Mouse (Mus musculus): ENCODE data around the gene Cd9. TPM values are rescaled to one million over a fixed set of nuclear protein-coding genes. Genes with fewer than 3 reads are reported as not detected.

The Cd9 gene
- polyA plus RNA-seq, 1 experiment from 2014 or later: 168 TPM

DNA sequence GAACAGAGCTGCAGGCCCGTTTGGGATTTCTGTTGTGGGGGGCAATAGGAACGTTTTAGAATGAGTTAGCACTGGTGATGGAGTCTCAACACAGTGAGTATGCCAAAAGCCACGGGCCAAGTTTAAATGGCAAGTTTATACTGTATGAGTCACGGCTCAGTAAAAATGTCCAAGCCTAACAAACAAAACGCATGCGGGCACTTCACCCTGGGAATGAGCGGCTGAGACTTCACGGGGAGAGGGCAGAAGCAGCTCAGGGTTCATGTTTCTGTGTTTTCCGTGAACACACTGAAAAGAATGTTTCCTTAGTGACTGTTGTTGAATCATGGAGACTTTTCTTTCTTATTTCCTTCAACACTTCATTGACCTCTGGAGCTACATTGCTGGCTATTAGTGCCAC lies 81.3 kb downstream of the Cd9 start:
- Histone ChIP-seq H3K27ac (ENCODE audit: low read length) (no peak overlapping the region), H3K4me2 (ENCODE audit: low read depth, low read length) (no peak overlapping the region), H3K4me3 (ENCODE audit: low read depth, low read length) (no peak overlapping the region), H3K9me3 (replicated peaks; ENCODE audit: control insufficient read depth, low read length) (no peaks in the 10 kb centered on the region), H3K27me3 (ENCODE audit: control insufficient read depth, insufficient read depth, low read depth, low read length) (peaks cover 2% of the 10 kb centered on the region; the same call in 1 of the 2 replicates), H3K9ac (ENCODE audit: low read depth, low read length) (no peak overlapping the region), H3K4me1 (ENCODE audit: control insufficient read depth, low read depth, low read length) (no peaks in the 10 kb centered on the region; the same call in 1 of the 2 replicates), H3K36me3 (ENCODE audit: control insufficient read depth, insufficient read depth) (no peaks in the 10 kb centered on the region)
- WGBS (ENCODE audit: insufficient replicate concordance): 67% methylated on average over 9 of the region's 9 CpGs
- no peak for ATAC-seq (ENCODE audit: low read depth)

DNA sequence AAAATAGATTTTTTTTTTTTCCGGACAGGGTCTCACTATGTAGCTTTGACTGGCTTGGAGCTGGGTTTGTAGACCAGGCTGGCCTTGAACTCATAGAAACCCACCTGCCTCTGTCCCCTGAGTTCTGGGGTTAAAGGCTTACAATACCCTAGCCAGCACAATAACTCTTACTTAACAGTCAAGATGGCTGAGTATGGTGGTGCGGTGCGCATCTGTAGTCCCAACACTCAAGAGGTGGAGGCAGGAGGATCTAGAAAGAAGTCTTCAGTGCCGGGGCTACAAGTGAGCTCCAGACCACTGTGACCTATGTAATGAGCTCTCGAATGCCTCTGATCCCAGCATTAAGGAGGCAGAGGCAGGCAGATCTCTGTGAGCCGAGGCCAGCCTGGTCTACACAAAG lies 82.9 kb downstream of the Cd9 start:
- H3K27me3 ChIP-seq (ENCODE audit: control insufficient read depth, insufficient read depth, low read depth, low read length): no peaks in the 10 kb centered on the region
- no peak overlapping the region for H3K27ac ChIP-seq (ENCODE audit: low read length)
- H3K9ac ChIP-seq (ENCODE audit: low read depth, low read length): no peak overlapping the region
- H3K9me3 ChIP-seq (replicated peaks; ENCODE audit: control insufficient read depth, low read length): no peaks in the 10 kb centered on the region
- ATAC-seq (ENCODE audit: low read depth): no peak
- H3K4me3 ChIP-seq (ENCODE audit: low read depth, low read length): no peak overlapping the region
- H3K4me1 ChIP-seq (ENCODE audit: control insufficient read depth, low read depth, low read length): no peaks in the 10 kb centered on the region; the same call in 1 of the 2 replicates
- no peak overlapping the region for H3K4me2 ChIP-seq (ENCODE audit: low read depth, low read length)
- WGBS (ENCODE audit: insufficient replicate concordance): 71% methylated on average over 6 of the region's 6 CpGs
- no peaks in the 10 kb centered on the region for H3K36me3 ChIP-seq (ENCODE audit: control insufficient read depth, insufficient read depth)

DNA sequence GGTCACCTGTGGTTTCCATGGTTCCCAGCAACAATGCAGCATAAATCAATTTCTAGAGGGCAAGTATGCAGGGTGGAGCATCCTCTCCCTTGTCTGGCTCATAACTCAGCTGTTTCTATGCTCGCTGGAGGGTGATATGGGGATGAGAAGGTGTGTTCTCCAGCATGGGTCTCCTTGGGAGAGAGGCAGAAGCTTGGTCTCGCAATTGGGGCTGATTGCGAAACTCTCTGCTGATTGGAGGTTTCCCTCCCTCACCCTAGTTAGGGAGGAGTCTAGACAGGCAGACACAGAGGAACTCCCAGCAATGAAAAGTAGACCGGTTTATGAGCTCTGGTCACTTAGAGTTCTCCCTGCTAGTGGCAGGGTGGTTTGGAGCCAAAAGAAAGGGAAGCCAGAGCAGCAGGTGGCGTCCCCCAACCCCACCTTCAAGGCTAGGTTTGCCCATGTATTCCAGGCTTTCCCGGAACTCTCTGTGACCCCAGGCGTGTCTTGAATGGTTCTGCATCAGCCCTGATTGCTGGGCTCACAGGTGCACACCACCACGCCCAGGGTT lies 83.5 kb downstream of the Cd9 start:
- Histone ChIP-seq H3K9ac (ENCODE audit: low read depth, low read length) (no peak overlapping the region), H3K4me3 (ENCODE audit: low read depth, low read length) (no peak overlapping the region), H3K27ac (ENCODE audit: low read length) (no peak overlapping the region), H3K4me1 (ENCODE audit: control insufficient read depth, low read depth, low read length) (no peaks in the 10 kb centered on the region; the same call in 1 of the 2 replicates), H3K9me3 (replicated peaks; ENCODE audit: control insufficient read depth, low read length) (no peaks in the 10 kb centered on the region), H3K27me3 (ENCODE audit: control insufficient read depth, insufficient read depth, low read depth, low read length) (no peaks in the 10 kb centered on the region), H3K36me3 (ENCODE audit: control insufficient read depth, insufficient read depth) (no peaks in the 10 kb centered on the region), H3K4me2 (ENCODE audit: low read depth, low read length) (no peak overlapping the region)
- peak; percentile 56 for ATAC-seq (ENCODE audit: low read depth)
- 20% methylated on average over 8 of the region's 8 CpGs for WGBS (ENCODE audit: insufficient replicate concordance)

- 47% methylated on average over 11 of the region's 11 CpGs for WGBS (ENCODE audit: insufficient replicate concordance)
- Histone ChIP-seq H3K4me1 (ENCODE audit: control insufficient read depth, low read depth, low read length) (no peaks in the 10 kb centered on the region; the same call in 1 of the 2 replicates), H3K27ac (ENCODE audit: low read length) (no peak overlapping the region), H3K9ac (ENCODE audit: low read depth, low read length) (no peak overlapping the region), H3K27me3 (ENCODE audit: control insufficient read depth, insufficient read depth, low read depth, low read length) (no peaks in the 10 kb centered on the region), H3K36me3 (ENCODE audit: control insufficient read depth, insufficient read depth) (no peaks in the 10 kb centered on the region), H3K9me3 (replicated peaks; ENCODE audit: control insufficient read depth, low read length) (no peaks in the 10 kb centered on the region), H3K4me3 (ENCODE audit: low read depth, low read length) (no peak overlapping the region), H3K4me2 (ENCODE audit: low read depth, low read length) (no peak overlapping the region)
- ATAC-seq (ENCODE audit: low read depth): no peak
Observed at GRCm38 (mm10) chr6:125410551-125410950, 84.0 kb downstream of the Cd9 start.

Other genes with a start within 250 kb of the Cd9 start
- gene Tuba3a, start 208.7 kb downstream of the Cd9 start, polyA plus RNA-seq (2015; fragmentation: Nextera tagmentation; extraction: Ambion mirVana): not detected in 2 replicates
- gene Ltbr, start 180.9 kb downstream of the Cd9 start, polyA plus RNA-seq (2015; fragmentation: Nextera tagmentation; extraction: Ambion mirVana): 22.3 and 22.5 TPM in 2 replicates
- gene Scnn1a, start 174.1 kb downstream of the Cd9 start, polyA plus RNA-seq (2015; fragmentation: Nextera tagmentation; extraction: Ambion mirVana): 0.61 and 0.74 TPM in 2 replicates
- gene Tnfrsf1a, start 145.4 kb downstream of the Cd9 start, polyA plus RNA-seq (2015; fragmentation: Nextera tagmentation; extraction: Ambion mirVana): 30.5 and 32.8 TPM in 2 replicates
- 0.65 and 0.86 TPM in 2 replicates for gene Plekhg6, start 114.0 kb downstream of the Cd9 start, polyA plus RNA-seq (2015; fragmentation: Nextera tagmentation; extraction: Ambion mirVana)
- 10.4 and 11.9 TPM in 2 replicates for gene Vwf, start 52.0 kb upstream of the Cd9 start, polyA plus RNA-seq (2015; fragmentation: Nextera tagmentation; extraction: Ambion mirVana)
- not detected in 2 replicates for gene Ano2, start 195.6 kb upstream of the Cd9 start, polyA plus RNA-seq (2015; fragmentation: Nextera tagmentation; extraction: Ambion mirVana)

All from liver, embryonic 16.5 days (tissue).